Mouse (Mus musculus) midbrain, embryonic 16.5 days (tissue): ENCODE measurements at regions not wholly inside any gene's neighbourhood (a gene's known extent, or its start where the extent isn't known, plus 50 kb on each side); places are given as distances from the start of the nearest gene placed in this dataset.

Source experiments
- ATAC-seq: fragments of 200-750 bp; cut with Nextera tagmentation; 2 replicates; pipeline ENCODE4 v1.8.0; 2017; ENCODE audit warnings: moderate TSS enrichment
- H3K27ac ChIP-seq: fragments of 300-500 bp; sonication (generic); 2 replicates; pipeline ENCODE4 v1.5.1; 2014; ENCODE audit warnings: mild to moderate bottlenecking, low read length, mixed read lengths
- H3K27me3 ChIP-seq: fragments of 300-500 bp; sonication (generic); 2 replicates; pipeline ENCODE4 v1.6.1; 2014; ENCODE audit warnings: low read depth, low read length, mixed read lengths; ENCODE audit not compliant: control insufficient read depth, insufficient read depth
- H3K36me3 ChIP-seq: fragments of 300-500 bp; sonication (generic); 2 replicates; pipeline ENCODE4 v1.6.1; 2014; ENCODE audit warnings: mild to moderate bottlenecking, low read length, moderate library complexity, mixed read lengths; ENCODE audit not compliant: control insufficient read depth, insufficient read depth
- H3K4me1 ChIP-seq: fragments of 300-500 bp; sonication (generic); 2 replicates; pipeline ENCODE4 v1.6.1; 2014; ENCODE audit warnings: mild to moderate bottlenecking, low read length, mixed read lengths; ENCODE audit not compliant: control insufficient read depth, insufficient read depth
- H3K4me2 ChIP-seq: fragments of 300-500 bp; sonication (generic); 2 replicates; pipeline ENCODE4 v1.6.1; 2014; ENCODE audit warnings: mild to moderate bottlenecking, low read length, mixed read lengths
- H3K4me3 ChIP-seq: fragments of 300-500 bp; sonication (generic); 2 replicates; pipeline ENCODE4 v1.5.1; 2014; ENCODE audit warnings: low read depth, mild to moderate bottlenecking, low read length, moderate library complexity, mixed read lengths
- H3K9ac ChIP-seq: fragments of 300-500 bp; sonication (generic); 2 replicates; pipeline ENCODE4 v1.6.1; 2014; ENCODE audit warnings: low read depth, low read length, mixed read lengths
- H3K9me3 ChIP-seq: fragments of 300-500 bp; sonication (generic); replicated peaks from 2 replicates; pipeline ENCODE4 v1.6.1; 2014; ENCODE audit warnings: mild to moderate bottlenecking, low read length, mixed read lengths; ENCODE audit not compliant: control insufficient read depth, poor library complexity, severe bottlenecking
- WGBS: fragments of 180-500 bp; shearing (Covaris S2); extraction: QIAGEN DNeasy Blood & Tissue Kit; methylation state at CpG from one replicate; pipeline ENCODE4 v1.1.7; 2014; 5-methylcytosine and 5-hydroxymethylcytosine counted together

DNA sequence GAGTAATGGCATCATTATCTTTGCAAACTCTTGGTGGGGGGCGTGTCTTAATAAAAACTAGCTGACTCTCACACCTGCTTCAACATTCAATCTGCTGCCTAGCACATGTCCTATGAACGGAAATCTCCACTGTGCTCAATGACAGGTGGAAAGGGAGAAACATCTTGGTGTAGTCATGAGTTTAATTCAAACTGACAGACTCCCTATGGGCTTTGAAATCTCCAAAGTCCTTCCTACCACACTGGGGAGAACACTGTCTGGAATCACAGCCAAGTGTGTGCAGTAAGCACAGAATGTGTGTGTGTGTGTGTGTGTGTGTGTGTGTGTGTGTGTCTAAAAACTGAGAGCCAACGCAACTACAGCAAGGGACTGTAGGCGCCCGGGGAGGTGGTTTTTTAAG is 179.5 kb upstream of the Hnrnpa3 start:
- no peak overlapping the region for H3K9ac ChIP-seq
- no peak overlapping the region for H3K4me2 ChIP-seq
- no peaks in the 10 kb centered on the region for H3K9me3 ChIP-seq
- ATAC-seq: no peak
- 82% methylated on average over 5 of the region's 5 CpGs for WGBS
- no peaks in the 10 kb centered on the region for H3K27me3 ChIP-seq
- no peak overlapping the region for H3K4me3 ChIP-seq
- H3K27ac ChIP-seq: no peak overlapping the region
- no peaks in the 10 kb centered on the region for H3K36me3 ChIP-seq
- peaks cover 5% of the 10 kb centered on the region; the same call in 1 of the 2 replicates for H3K4me1 ChIP-seq

DNA sequence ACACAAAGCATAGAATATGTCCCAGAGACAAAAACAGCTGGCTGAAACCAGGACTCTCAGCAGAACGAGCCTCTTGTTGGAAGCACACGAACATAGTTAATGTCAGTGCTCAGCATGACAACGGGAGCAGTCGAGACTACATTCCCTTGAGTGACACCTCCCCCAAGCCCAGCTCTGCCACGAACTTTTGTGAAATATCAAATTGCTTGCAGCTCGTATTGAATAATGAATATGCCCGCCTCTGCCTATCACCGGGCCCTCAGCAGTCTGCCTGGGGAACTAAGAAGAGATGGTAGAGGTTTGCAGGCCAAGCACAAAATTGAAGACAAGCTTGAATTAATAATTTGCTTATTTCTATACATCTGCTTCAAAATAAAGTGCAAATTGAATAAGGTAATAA is 177.2 kb upstream of the Hnrnpa3 start:
- ATAC-seq: peak; percentile 73
- Histone ChIP-seq H3K4me1 (peaks cover 5% of the 10 kb centered on the region; the same call in 1 of the 2 replicates), H3K36me3 (no peaks in the 10 kb centered on the region), H3K9ac (no peak overlapping the region), H3K9me3 (no peaks in the 10 kb centered on the region), H3K4me2 (no peak overlapping the region), H3K4me3 (no peak overlapping the region), H3K27ac (0 out of 2 replicates have a peak overlapping the region, but pooled peaks have one; percentile 50), H3K27me3 (no peaks in the 10 kb centered on the region)
- WGBS: 30% methylated on average over 8 of the region's 8 CpGs

DNA sequence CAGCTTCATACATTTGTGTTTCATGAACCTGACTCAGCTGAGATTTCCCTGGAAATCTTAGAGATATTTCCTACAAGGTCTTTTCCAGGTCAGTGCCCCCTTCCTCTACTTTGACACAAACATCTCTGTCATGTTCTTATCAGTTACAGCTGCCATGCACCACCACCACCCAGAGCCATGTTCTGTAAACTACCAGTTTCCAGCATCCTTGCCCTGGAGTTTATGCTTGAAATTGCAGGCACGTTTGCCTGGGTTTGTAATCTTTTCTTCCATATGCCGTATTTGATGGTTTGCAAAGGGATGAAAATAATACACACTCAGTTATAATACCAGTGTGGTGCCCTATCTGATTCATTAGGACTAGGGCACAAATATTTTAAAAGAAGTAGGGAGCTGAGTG is 176.6 kb upstream of the Hnrnpa3 start:
- no peak overlapping the region for H3K4me2 ChIP-seq
- no peak overlapping the region for H3K4me3 ChIP-seq
- 56% methylated on average over 2 of the region's 2 CpGs for WGBS
- no peak for ATAC-seq
- no peaks in the 10 kb centered on the region for H3K36me3 ChIP-seq
- peaks cover 5% of the 10 kb centered on the region; the same call in 1 of the 2 replicates for H3K4me1 ChIP-seq
- peak overlapping the region; percentile 50; the same call in 1 of the 2 replicates for H3K27ac ChIP-seq
- no peaks in the 10 kb centered on the region for H3K27me3 ChIP-seq
- no peak overlapping the region for H3K9ac ChIP-seq
- H3K9me3 ChIP-seq: no peaks in the 10 kb centered on the region

DNA sequence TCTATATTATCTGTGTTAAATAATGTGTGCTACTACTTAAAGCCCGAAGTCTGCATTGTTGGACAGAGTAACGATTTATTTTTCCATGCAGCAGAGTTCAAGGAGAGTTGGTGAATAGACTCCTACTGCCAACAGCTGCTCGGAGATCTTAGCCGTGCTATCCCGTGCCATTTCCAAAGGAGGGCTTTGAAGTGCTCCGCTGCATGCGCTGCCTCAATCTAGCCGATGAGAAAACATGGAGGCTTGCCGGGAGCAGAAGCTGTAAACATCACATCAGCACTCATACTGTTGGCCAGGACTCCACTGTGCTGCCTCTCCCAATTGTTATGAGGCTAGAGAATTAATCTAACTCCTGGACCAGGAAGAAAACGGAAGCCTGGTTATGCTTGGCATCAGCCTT is 174.1 kb upstream of the Hnrnpa3 start:
- 0 out of 2 replicates have a peak overlapping the region, but pooled peaks have one; percentile 12 for H3K4me2 ChIP-seq
- H3K4me3 ChIP-seq: no peak overlapping the region
- no peaks in the 10 kb centered on the region for H3K9me3 ChIP-seq
- WGBS: 30% methylated on average over 10 of the region's 10 CpGs
- H3K27me3 ChIP-seq: no peaks in the 10 kb centered on the region
- H3K9ac ChIP-seq: no peak overlapping the region
- peaks cover 5% of the 10 kb centered on the region; the same call in 1 of the 2 replicates for H3K4me1 ChIP-seq
- ATAC-seq: peak; percentile 63
- H3K27ac ChIP-seq: no peak overlapping the region
- H3K36me3 ChIP-seq: no peaks in the 10 kb centered on the region

DNA sequence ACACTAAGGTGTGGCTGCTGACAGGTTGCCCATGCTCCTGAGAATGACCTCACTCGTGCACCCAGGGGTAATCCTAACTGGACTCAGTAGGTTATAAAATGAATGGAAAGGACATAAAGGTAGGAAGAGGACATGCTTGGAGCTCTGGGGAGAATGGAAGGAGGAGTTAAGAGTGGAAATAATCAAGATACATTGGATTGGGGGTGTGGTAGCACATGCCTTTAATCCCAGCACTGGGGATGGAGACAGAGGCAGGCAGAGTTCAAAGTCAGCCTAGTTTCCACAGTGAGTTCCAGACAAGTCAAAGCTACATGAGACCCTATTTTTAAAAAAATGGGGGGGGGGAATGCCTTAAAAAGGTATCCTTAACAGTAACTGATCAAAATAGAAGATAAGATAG is 167.9 kb upstream of the Hnrnpa3 start:
- Histone ChIP-seq H3K4me2 (no peak overlapping the region), H3K27ac (no peak overlapping the region), H3K9ac (no peak overlapping the region), H3K36me3 (no peaks in the 10 kb centered on the region), H3K9me3 (no peaks in the 10 kb centered on the region), H3K27me3 (no peaks in the 10 kb centered on the region), H3K4me3 (no peak overlapping the region), H3K4me1 (peaks cover 7% of the 10 kb centered on the region; the same call in 1 of the 2 replicates)
- 84% methylated on average over 1 of the region's 1 CpGs for WGBS
- no peak for ATAC-seq

DNA sequence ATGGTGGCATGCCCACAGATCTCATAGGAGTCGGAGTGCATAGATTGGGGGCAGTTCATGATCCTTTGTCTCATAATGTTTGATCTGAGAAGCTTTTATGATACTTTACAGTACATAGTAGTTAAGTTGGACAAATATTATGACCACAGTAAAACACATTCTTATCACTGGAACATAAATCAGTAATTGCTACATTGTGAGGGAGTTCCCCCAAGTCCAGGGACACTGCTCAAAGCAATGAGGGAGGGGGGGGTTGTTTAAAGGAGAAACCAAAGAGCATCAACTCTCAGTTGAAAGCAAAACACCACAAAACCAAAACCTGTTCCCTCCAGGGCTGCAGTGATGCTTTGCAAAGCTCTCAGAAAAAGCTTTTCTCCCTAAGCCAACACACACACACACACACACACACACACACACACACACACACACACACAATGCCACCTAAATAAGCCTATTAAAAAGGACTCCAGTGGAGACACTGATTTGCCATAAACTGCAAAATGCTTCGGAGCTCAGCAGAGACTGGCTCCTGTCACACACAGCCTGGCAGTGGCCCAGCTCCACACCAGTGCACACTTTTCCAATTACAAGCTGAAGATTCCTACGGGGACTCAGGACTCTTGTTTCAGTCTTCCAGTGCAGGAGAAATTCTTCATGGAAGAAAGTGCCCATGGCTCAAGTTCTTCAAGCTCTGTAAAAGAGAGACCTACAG is 167.1 kb upstream of the Hnrnpa3 start:
- Histone ChIP-seq H3K9me3 (no peaks in the 10 kb centered on the region), H3K4me3 (no peak overlapping the region), H3K36me3 (no peaks in the 10 kb centered on the region), H3K4me2 (no peak overlapping the region), H3K27ac (no peak overlapping the region), H3K9ac (no peak overlapping the region), H3K27me3 (no peaks in the 10 kb centered on the region), H3K4me1 (peaks cover 7% of the 10 kb centered on the region; the same call in 1 of the 2 replicates)
- ATAC-seq: no peak
- WGBS: 32% methylated on average over 3 of the region's 3 CpGs

DNA sequence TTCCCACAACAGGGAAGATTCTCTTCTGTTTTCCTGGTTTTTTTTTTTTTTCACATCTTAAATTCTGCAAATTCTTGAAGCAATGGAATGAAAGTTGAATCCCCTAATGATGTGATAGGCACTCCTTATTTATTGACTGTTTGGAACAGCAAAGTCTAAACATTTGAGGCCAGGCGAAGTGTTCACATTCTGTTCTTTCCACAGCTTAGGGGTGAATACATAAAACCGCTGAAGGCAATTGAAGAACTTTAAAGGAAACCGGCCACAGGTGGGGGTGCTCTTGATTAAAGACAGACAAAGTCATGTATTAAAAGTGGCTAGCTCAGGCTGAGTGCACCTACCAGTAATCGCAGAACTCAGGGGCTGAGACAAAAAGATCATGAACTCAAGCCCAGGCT is 166.6 kb upstream of the Hnrnpa3 start:
- ATAC-seq: no peak
- no peaks in the 10 kb centered on the region for H3K9me3 ChIP-seq
- WGBS: 79% methylated on average over 4 of the region's 4 CpGs
- H3K36me3 ChIP-seq: no peaks in the 10 kb centered on the region
- H3K9ac ChIP-seq: no peak overlapping the region
- H3K4me2 ChIP-seq: no peak overlapping the region
- no peak overlapping the region for H3K27ac ChIP-seq
- H3K4me1 ChIP-seq: peaks cover 7% of the 10 kb centered on the region; the same call in 1 of the 2 replicates
- H3K27me3 ChIP-seq: no peaks in the 10 kb centered on the region
- no peak overlapping the region for H3K4me3 ChIP-seq

DNA sequence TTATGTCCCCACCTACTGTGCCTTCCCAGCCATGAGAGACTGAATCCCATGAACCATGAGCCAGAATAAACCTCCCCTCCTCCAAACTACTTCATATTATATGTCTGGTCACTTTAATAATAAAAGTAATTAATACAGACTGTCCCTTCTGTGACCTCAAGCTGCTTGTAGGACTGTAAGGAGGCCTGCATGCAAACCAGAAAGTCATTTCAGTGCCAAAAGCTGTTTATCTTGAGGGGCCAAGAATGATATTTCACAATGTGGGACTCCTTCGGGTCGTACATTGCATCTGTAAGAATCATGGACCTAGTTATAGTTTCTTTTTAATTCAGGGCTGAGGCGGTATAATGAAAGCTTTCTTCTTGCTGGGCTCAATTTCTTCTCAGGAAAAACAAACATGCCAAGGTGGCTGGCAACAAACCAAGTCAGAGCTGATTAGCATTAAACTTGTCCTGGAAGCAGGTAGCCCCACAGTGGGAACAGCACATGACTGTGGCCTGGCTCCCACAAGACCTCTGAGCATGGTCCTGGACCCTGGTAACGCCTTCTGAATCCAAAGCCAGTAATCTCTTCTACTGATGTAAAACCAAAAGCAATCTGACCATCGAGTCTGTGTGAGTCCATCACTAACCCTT is 162.3 kb upstream of the Hnrnpa3 start:
- Histone ChIP-seq H3K9ac (no peak overlapping the region), H3K27me3 (no peaks in the 10 kb centered on the region), H3K4me2 (no peak overlapping the region), H3K4me1 (peaks cover 7% of the 10 kb centered on the region; the same call in 1 of the 2 replicates), H3K4me3 (no peak overlapping the region), H3K9me3 (no peaks in the 10 kb centered on the region), H3K36me3 (no peaks in the 10 kb centered on the region), H3K27ac (no peak overlapping the region)
- WGBS: 84% methylated on average over 5 of the region's 5 CpGs
- ATAC-seq: no peak

DNA sequence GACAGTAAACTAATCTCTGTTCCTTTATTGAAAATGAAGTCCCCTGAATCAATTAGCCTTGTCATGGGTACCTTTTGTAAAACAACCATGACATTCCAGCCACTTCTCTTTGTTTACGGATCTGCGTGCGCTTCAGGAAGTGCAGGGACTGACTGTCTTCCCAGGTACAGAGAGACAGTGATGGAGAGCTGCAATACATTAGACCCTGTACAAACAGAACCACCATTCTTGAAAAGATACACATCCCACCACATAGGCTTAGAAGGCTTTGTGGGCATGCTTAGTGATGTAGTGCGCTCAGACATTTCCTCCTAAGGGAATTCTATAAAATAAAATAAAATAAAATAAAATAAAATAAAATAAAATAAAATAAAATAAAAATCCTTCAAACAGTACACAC is 148.8 kb upstream of the Hnrnpa3 start:
- no peak for ATAC-seq
- WGBS: 52% methylated on average over 4 of the region's 4 CpGs
- no peak overlapping the region for H3K9ac ChIP-seq

More for the DNA sequence above, 148.8 kb upstream of the Hnrnpa3 start:
- H3K4me1 ChIP-seq: peaks cover 4% of the 10 kb centered on the region
- no peaks in the 10 kb centered on the region for H3K27me3 ChIP-seq
- H3K4me3 ChIP-seq: no peak overlapping the region
- H3K27ac ChIP-seq: peak overlapping the region; percentile 5; the same call in 1 of the 2 replicates
- no peak overlapping the region for H3K4me2 ChIP-seq
- no peaks in the 10 kb centered on the region for H3K36me3 ChIP-seq
- no peaks in the 10 kb centered on the region for H3K9me3 ChIP-seq
